Mouse (Mus musculus) heart, adult 2 months (tissue): ENCODE data around the gene Kpna2.

ENCODE experiments used
- CTCF ChIP-seq: fragments of 200-600 bp; IDR thresholded peaks from 2 replicates; pipeline ENCODE4 v1.8.1; 2022; ENCODE audit warnings: antibody characterized with exemption, mild to moderate bottlenecking, moderate library complexity
- EP300 ChIP-seq: fragments of 200-500 bp; IDR thresholded peaks from 2 replicates; pipeline ENCODE4 v1.6.1; 2011; ENCODE audit warnings: low read depth, low read length, control low read depth; ENCODE audit not compliant: insufficient read depth
- POLR2A ChIP-seq: fragments of 200-500 bp; IDR thresholded peaks from 2 replicates; pipeline ENCODE4 v1.6.1; 2011; ENCODE audit warnings: mild to moderate bottlenecking, low read depth, low read length, control low read depth; ENCODE audit not compliant: insufficient read depth

DNA sequence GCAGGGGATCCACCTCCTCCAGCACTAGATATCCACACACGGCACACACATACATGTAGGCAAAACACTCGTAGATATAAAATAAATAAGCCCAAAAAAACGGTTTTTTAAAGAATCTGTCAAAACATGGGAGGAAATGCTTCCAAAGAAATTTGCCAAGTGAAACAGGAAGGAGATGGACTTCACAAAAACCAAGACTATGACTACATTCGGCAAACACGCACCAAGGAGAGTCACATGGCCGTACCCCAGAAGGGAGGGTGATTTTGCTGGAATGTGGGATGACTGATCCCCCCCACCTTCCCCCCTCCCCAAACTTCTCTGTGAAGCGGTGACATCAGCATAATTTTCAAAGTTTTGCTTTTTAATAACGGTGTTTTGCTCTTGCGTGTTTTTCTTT lies 45.2 kb downstream of the Kpna2 start:
- TF ChIP-seq CTCF (no peak), POLR2A (no peak), EP300 (no peak)
